Mouse (Mus musculus): ENCODE measurements around the gene Tiprl.

Tiprl gene

GRCm38 (mm10) chr1:165229577-165229976, 7.2 kb downstream of the Tiprl start:
- peaks cover 10% of the 10 kb centered on the region for H3K4me1 ChIP-seq (replicated peaks; ENCODE audit: low read depth, low read length)

DNA sequence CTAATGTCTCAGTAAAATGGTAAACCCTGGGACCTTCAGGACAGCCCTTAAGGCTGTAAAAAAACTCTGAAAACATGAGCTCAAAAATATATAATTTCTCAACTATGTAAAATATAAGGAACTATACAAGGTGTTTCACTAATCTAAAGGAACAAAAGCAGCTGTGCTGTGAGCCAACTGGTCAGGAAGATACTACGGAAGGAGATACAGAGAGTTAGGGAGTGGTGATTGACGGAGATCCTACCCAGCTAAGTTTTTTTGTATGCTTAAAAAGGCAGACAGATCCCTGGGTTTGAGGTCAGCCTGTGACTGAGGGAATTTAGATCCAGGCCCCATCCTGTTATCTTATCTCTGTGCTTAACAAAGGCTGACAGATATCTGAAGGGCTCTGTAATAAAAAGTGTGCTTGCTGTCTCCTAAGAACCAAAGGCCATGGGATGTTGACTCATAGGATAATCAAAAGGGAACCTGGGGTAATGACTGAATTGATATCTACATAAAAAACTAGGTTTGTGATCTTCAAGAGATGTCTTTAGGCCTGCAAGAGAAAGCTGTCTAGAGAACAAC, 19.7 kb downstream of the Tiprl start:
- H3K4me3 ChIP-seq (replicated peaks; ENCODE audit: low read length), result no peak overlapping the region
- TF ChIP-seq NANOG (IDR thresholded peaks at IDR 0.05; ENCODE audit: borderline replicate concordance, low read length), result no peak
- no peak for TF ChIP-seq POU5F1 (IDR thresholded peaks at IDR 0.05; ENCODE audit: borderline replicate concordance, low read length)
- no peak for TF ChIP-seq CTCF (conservative IDR thresholded peaks at IDR 0.05; ENCODE audit: low read length)
- H3K9me3 ChIP-seq (ENCODE audit: low read length), result no peaks in the 10 kb centered on the region
- peaks cover 74% of the 10 kb centered on the region for H3K36me3 ChIP-seq (ENCODE audit: insufficient read depth, low read length)
- H3K4me1 ChIP-seq (replicated peaks; ENCODE audit: low read depth, low read length), result no peaks in the 10 kb centered on the region
- H3K27me3 ChIP-seq (ENCODE audit: insufficient read depth, low read length), result no peaks in the 10 kb centered on the region

More at GRCm38 (mm10) chr1:165229577-165229976, 7.2 kb downstream of the Tiprl start:
- H3K4me3 ChIP-seq (replicated peaks; ENCODE audit: low read length), result no peak overlapping the region
- H3K36me3 ChIP-seq (ENCODE audit: insufficient read depth, low read length), result peaks cover 32% of the 10 kb centered on the region
- TF ChIP-seq NANOG (IDR thresholded peaks at IDR 0.05; ENCODE audit: borderline replicate concordance, low read length), result no peak
- TF ChIP-seq POU5F1 (IDR thresholded peaks at IDR 0.05; ENCODE audit: borderline replicate concordance, low read length), result no peak
- no peak for TF ChIP-seq CTCF (conservative IDR thresholded peaks at IDR 0.05; ENCODE audit: low read length)
- H3K27me3 ChIP-seq (ENCODE audit: insufficient read depth, low read length), result no peaks in the 10 kb centered on the region
- 0 out of 2 replicates have a peak, but pooled peaks cover 4% of the 10 kb centered on the region for H3K9me3 ChIP-seq (ENCODE audit: low read length)

DNA sequence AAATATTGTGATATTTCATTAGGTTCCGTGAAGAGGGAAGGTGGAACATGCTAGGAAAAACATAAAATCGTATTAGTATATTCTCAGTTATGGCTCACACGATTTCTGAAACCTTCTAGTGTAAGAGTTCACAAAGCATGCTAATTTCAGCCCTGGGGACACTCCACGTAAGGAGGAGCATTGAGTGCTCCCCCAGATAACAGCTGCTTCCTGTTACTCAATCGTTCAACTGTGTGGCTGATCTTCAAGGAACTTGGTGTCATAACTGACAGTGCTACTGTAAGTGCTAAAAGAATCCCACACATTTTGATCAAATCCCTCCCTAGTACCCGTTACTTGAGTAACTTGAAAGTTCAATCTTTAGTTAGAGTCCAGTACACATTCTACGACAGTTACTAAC, 21.0 kb downstream of the Tiprl start:
- Histone ChIP-seq H3K27me3 (ENCODE audit: insufficient read depth, low read length) (no peaks in the 10 kb centered on the region), H3K9me3 (ENCODE audit: low read length) (peaks cover 3% of the 10 kb centered on the region; the same call in 1 of the 2 replicates), H3K4me3 (replicated peaks; ENCODE audit: low read length) (no peak overlapping the region), H3K4me1 (replicated peaks; ENCODE audit: low read depth, low read length) (no peaks in the 10 kb centered on the region), H3K36me3 (ENCODE audit: insufficient read depth, low read length) (peaks cover 61% of the 10 kb centered on the region)
- TF ChIP-seq NANOG (IDR thresholded peaks at IDR 0.05; ENCODE audit: borderline replicate concordance, low read length), result no peak
- no peak for TF ChIP-seq CTCF (conservative IDR thresholded peaks at IDR 0.05; ENCODE audit: low read length)
- no peak for TF ChIP-seq POU5F1 (IDR thresholded peaks at IDR 0.05; ENCODE audit: borderline replicate concordance, low read length)

DNA sequence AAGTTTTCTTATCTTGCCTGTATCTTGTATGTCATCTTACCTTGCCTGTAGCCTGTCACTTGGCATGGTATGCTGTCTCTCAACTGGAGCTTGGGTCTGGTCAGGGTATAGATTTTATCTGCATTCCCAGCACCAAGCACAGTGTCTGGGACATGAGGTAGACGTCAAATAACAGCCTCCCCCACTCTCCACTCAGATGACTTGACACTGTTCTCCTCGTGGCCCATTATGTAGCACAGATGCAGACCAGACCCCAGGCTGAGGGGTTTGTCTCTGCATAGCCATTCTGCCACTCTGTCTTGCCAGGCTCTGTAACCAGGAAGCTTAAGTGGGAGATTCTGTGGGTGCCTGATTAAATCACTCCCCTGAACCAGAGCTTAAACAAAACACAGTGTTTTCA, 31.2 kb downstream of the Tiprl start:
- TF ChIP-seq CTCF (conservative IDR thresholded peaks at IDR 0.05; ENCODE audit: low read length), result no peak
- no peak for TF ChIP-seq NANOG (IDR thresholded peaks at IDR 0.05; ENCODE audit: borderline replicate concordance, low read length)
- TF ChIP-seq POU5F1 (IDR thresholded peaks at IDR 0.05; ENCODE audit: borderline replicate concordance, low read length), result no peak
- Histone ChIP-seq H3K4me3 (replicated peaks; ENCODE audit: low read length) (no peak overlapping the region), H3K27me3 (ENCODE audit: insufficient read depth, low read length) (no peaks in the 10 kb centered on the region), H3K36me3 (ENCODE audit: insufficient read depth, low read length) (no peaks in the 10 kb centered on the region), H3K4me1 (replicated peaks; ENCODE audit: low read depth, low read length) (no peaks in the 10 kb centered on the region), H3K9me3 (ENCODE audit: low read length) (peaks cover 24% of the 10 kb centered on the region)

- Histone ChIP-seq H3K9me3 (ENCODE audit: low read length) (peaks cover 4% of the 10 kb centered on the region), H3K4me3 (replicated peaks; ENCODE audit: low read length) (no peak overlapping the region), H3K27me3 (ENCODE audit: insufficient read depth, low read length) (no peaks in the 10 kb centered on the region), H3K36me3 (ENCODE audit: insufficient read depth, low read length) (no peaks in the 10 kb centered on the region), H3K4me1 (replicated peaks; ENCODE audit: low read depth, low read length) (peaks cover 5% of the 10 kb centered on the region; the same call in 1 of the 2 replicates)
- TF ChIP-seq POU5F1 (IDR thresholded peaks at IDR 0.05; ENCODE audit: borderline replicate concordance, low read length), result no peak
These were observed 33.2 kb downstream of the Tiprl start for GRCm38 (mm10) chr1:165203488-165204035.

GRCm38 (mm10) chr1:165201445-165202012, 35.3 kb downstream of the Tiprl start:
- Histone ChIP-seq H3K4me1 (replicated peaks; ENCODE audit: low read depth, low read length) (peaks cover 15% of the 10 kb centered on the region), H3K4me3 (replicated peaks; ENCODE audit: low read length) (no peak overlapping the region), H3K36me3 (ENCODE audit: insufficient read depth, low read length) (no peaks in the 10 kb centered on the region), H3K9me3 (ENCODE audit: low read length) (no peaks in the 10 kb centered on the region), H3K27me3 (ENCODE audit: insufficient read depth, low read length) (0 out of 2 replicates have a peak, but pooled peaks cover 3% of the 10 kb centered on the region)
- no peak for TF ChIP-seq POU5F1 (IDR thresholded peaks at IDR 0.05; ENCODE audit: borderline replicate concordance, low read length)
- no peak for TF ChIP-seq CTCF (conservative IDR thresholded peaks at IDR 0.05; ENCODE audit: low read length)
- TF ChIP-seq NANOG (IDR thresholded peaks at IDR 0.05; ENCODE audit: borderline replicate concordance, low read length), result no peak

GRCm38 (mm10) chr1:165200748-165201147, 36.0 kb downstream of the Tiprl start:
- Histone ChIP-seq H3K9me3 (ENCODE audit: low read length) (no peaks in the 10 kb centered on the region), H3K36me3 (ENCODE audit: insufficient read depth, low read length) (no peaks in the 10 kb centered on the region), H3K4me1 (replicated peaks; ENCODE audit: low read depth, low read length) (peaks cover 15% of the 10 kb centered on the region), H3K27me3 (ENCODE audit: insufficient read depth, low read length) (0 out of 2 replicates have a peak, but pooled peaks cover 3% of the 10 kb centered on the region), H3K4me3 (replicated peaks; ENCODE audit: low read length) (no peak overlapping the region)
- no peak for TF ChIP-seq CTCF (conservative IDR thresholded peaks at IDR 0.05; ENCODE audit: low read length)

- Histone ChIP-seq H3K36me3 (ENCODE audit: insufficient read depth, low read length) (no peaks in the 10 kb centered on the region), H3K27me3 (ENCODE audit: insufficient read depth, low read length) (0 out of 2 replicates have a peak, but pooled peaks cover 3% of the 10 kb centered on the region), H3K4me3 (replicated peaks; ENCODE audit: low read length) (no peak overlapping the region), H3K4me1 (replicated peaks; ENCODE audit: low read depth, low read length) (peaks cover 25% of the 10 kb centered on the region), H3K9me3 (ENCODE audit: low read length) (no peaks in the 10 kb centered on the region)
- TF ChIP-seq CTCF (conservative IDR thresholded peaks at IDR 0.05; ENCODE audit: low read length) (no peak), NANOG (IDR thresholded peaks at IDR 0.05; ENCODE audit: borderline replicate concordance, low read length) (no peak), POU5F1 (IDR thresholded peaks at IDR 0.05; ENCODE audit: borderline replicate concordance, low read length) (no peak)
These were observed 37.2 kb downstream of the Tiprl start for GRCm38 (mm10) chr1:165199639-165200038.
